Mouse (Mus musculus) ZHBTc4 (cell line): ENCODE data around the gene Slc24a1.

ENCODE experiments used
- DNase-seq: peaks from one replicate; pipeline ENCODE4 v3.0.0-alpha.2; 2011; ENCODE audit warnings: low read depth, low spot score

The Slc24a1 gene

GRCm38 (mm10) chr9:64937491-64937890 is 13.9 kb downstream of the Slc24a1 start:
- peak; percentile 45 for DNase-seq

GRCm38 (mm10) chr9:64936508-64936907 is 14.9 kb downstream of the Slc24a1 start:
- DNase-seq = peak; percentile 85

GRCm38 (mm10) chr9:64934015-64934754 is 17.2 kb downstream of the Slc24a1 start:
- peak; percentile 77 for DNase-seq

GRCm38 (mm10) chr9:64931751-64932610 is 19.4 kb downstream of the Slc24a1 start:
- DNase-seq = no peak

- no peak for DNase-seq
Observed at GRCm38 (mm10) chr9:64930256-64930655, 21.2 kb downstream of the Slc24a1 start.

- DNase-seq = no peak
Observed at GRCm38 (mm10) chr9:64926201-64926991, 25.0 kb downstream of the Slc24a1 start.

- no peak for DNase-seq
Observed at GRCm38 (mm10) chr9:64925771-64926170, 25.6 kb downstream of the Slc24a1 start.

GRCm38 (mm10) chr9:64918560-64918959 is 32.8 kb downstream of the Slc24a1 start:
- peak; percentile 97 for DNase-seq

GRCm38 (mm10) chr9:64914629-64915028 is 36.8 kb downstream of the Slc24a1 start:
- DNase-seq = no peak

GRCm38 (mm10) chr9:64913973-64914372 is 37.4 kb downstream of the Slc24a1 start:
- no peak for DNase-seq

- DNase-seq = no peak
Observed at GRCm38 (mm10) chr9:64913406-64913805, 38.0 kb downstream of the Slc24a1 start.

GRCm38 (mm10) chr9:64907441-64907840 is 44.0 kb downstream of the Slc24a1 start:
- DNase-seq = no peak

GRCm38 (mm10) chr9:64904917-64905640 is 46.3 kb downstream of the Slc24a1 start:
- peak; percentile 42 for DNase-seq

- DNase-seq = peak; percentile 83
Observed at GRCm38 (mm10) chr9:64903386-64903785, 48.0 kb downstream of the Slc24a1 start.

GRCm38 (mm10) chr9:64902866-64903265 is 48.5 kb downstream of the Slc24a1 start:
- DNase-seq = no peak

GRCm38 (mm10) chr9:64896605-64897004 is 54.8 kb downstream of the Slc24a1 start:
- no peak for DNase-seq

- no peak for DNase-seq
Observed at GRCm38 (mm10) chr9:64886008-64886407, 65.4 kb downstream of the Slc24a1 start.
